Mouse (Mus musculus) left cerebral cortex, adult 2 months (tissue): Measurements from ENCODE around the gene Tmed1. TPM values are rescaled to one million over a fixed set of nuclear protein-coding genes. Genes with fewer than 3 reads are reported as not detected.
"Not testable (repeated sequence)": the region's sequence is repeated elsewhere in the genome, so short reads cannot be mapped to it uniquely, and the experiment has no call there.

Source experiments
- DNase-seq, 2 experiments: peaks; one replicate each; pipeline ENCODE4 v3.0.0; 2021 to 2022; ENCODE audit warnings: low spot score in 2 of 2, mixed read lengths in 1 of 2; ENCODE audit errors: extremely low spot score in 1 of 2
- H3K27ac ChIP-seq: fragments of 200-600 bp; 2 replicates; pipeline ENCODE4 v1.8.1; 2022
- H3K4me3 ChIP-seq: fragments of 200-600 bp; 2 replicates; pipeline ENCODE4 v1.8.1; 2022
- CTCF ChIP-seq: fragments of 200-600 bp; IDR thresholded peaks from 2 replicates; pipeline ENCODE4 v1.8.1; 2022; ENCODE audit warnings: antibody characterized with exemption, mild to moderate bottlenecking, moderate library complexity
- intact Hi-C: fragments of 180-260 bp; cut with DNase I; formaldehyde crosslinking; loops from one replicate; pipeline ENCODE4 v1.15.1; 2025
- total RNA-seq, 2 experiments: library from RNA; stranded (reverse); gene quantifications; 2 replicates each; pipeline ENCODE4 v1.2.3; 2021

The Tmed1 gene
- total RNA-seq, 2 experiments from 2014 or later: 13.1 to 13.9 TPM

DNA sequence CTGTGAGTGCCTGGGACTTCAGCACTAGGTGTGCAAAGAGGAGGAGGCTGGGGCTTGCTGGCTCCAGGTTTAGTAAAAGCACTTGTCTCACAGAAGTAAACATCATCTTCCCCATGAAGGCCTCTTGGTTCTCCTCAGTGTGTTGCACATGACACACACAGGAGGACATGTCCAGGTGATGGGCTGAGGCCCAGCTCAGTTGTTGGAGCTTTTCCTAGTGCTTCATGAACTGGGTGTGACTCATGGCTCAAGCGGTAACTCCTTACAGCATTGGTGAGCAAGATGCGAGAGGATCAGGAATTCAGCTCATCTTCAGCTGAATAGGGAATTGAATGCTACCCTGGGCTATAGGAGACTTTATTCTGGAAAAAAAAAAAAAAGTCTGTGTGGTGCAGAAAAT lies 12.4 kb downstream of the Tmed1 start:
- Histone ChIP-seq H3K4me3 (no peak overlapping the region), H3K27ac (no peak overlapping the region; the same call in 1 of the 2 replicates)
- no peak for TF ChIP-seq CTCF
- no peak for DNase-seq
- intact Hi-C loops: no loop called here

DNA sequence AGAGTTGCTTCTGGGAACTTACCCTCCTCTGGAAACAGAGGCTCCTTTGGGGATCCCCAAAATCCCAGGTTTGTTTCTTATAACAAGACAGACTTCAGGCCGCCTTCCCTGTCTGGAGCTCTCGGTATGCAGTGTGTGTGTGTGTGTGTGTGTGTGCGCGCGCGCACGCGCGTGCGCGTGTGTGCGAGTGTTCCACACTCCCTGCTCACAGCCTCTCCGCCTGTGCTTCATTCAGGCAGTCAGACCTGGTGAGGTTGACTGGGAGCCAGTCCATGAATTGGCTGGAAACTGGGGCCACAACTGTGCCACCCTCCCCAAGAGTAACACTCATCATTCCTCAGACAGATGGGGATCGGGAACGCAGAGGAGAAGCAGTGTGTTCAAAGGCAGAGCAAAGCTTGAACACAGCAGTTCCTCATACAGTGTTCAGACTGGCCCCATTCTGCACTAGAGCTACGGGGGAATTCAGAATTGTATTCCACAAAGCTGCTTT lies 13.0 kb downstream of the Tmed1 start:
- Histone ChIP-seq H3K4me3 (no peak overlapping the region), H3K27ac (no peak overlapping the region; the same call in 1 of the 2 replicates)
- TF ChIP-seq CTCF: no peak
- no peak for DNase-seq
- intact Hi-C loops: no loop called here

DNA sequence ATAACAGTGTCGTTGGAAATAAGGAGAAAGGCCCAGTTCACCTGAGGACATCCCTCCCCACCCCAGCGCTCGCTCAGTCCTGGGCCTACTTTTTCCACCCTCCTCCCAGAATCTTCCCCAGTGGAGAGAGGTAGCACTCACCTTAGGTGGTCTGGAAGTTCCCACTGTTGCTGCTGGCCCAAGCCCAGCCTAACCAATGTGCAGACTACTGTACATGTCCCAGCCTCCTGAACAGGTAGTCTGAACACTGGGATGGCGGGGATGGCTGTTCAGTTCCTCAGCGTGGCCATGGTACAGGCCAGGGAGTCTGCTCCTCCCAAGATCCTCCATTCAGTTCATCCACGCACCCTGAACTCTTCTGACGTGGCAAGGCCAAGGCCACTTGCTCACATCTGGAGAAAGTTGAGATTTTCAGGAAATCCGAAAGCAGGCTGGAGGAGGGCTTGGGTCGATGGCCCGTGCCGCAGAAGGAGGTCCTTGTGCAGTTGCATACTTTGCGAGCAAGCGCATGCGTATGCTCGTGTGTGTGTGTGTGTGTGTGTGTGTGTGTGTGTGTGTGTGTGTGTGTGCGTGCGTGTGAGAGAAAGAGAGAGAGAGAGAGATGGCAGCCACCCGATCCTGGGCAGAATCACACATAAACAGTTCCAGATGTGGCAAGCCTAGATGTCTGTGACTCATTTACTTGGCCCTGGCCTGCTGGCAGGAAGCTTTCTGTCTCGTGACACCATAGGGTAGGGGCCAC lies 13.6 kb downstream of the Tmed1 start:
- DNase-seq: no peak
- Histone ChIP-seq H3K27ac (no peak overlapping the region), H3K4me3 (no peak overlapping the region)
- TF ChIP-seq CTCF: no peak
- intact Hi-C loops: no loop called here

DNA sequence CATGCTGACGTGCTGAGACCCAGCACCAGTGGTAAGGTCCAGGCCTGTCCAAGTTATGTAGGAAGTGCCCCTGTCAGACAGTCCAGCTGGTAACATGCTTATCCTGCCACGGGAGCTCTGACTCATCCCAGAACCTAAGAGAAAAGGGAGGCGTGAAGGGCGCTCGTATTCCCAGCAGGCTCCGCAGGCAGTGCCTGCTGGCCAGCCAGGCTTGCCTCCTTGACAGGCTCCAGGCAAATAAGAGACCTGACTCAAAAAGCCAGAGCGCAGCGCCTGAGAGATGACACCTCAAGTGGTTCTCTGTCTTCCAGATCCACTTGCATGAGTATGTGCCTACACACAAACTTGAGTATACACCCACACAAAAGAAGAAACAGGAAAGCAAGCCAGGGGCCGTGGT lies 15.3 kb downstream of the Tmed1 start:
- no peak for DNase-seq
- peak overlapping the region; percentile 67 for H3K27ac ChIP-seq
- no peak for TF ChIP-seq CTCF
- H3K4me3 ChIP-seq: no peak overlapping the region
- intact Hi-C loops: no loop called here

DNA sequence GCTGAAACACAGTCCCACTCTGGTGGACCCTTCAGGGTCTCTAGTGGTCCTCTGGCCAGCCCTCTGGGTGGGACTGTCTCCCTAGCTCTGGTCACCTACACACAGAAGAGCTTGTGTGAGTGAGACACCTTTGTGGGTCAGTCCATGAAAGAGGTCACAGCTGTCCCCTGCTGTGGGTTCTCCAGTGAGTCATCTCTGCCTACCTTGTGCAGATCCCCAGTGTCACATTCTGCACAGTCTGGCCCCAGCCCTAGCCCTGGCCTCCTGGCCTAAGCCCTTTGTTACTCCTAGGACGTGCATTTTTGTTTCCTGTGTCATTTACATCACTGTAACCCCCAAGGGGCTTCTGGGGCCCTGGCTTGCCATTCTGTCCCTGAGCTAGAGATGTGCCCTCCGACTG lies 16.1 kb downstream of the Tmed1 start:
- peak overlapping the region; percentile 67 for H3K27ac ChIP-seq
- H3K4me3 ChIP-seq: no peak overlapping the region
- intact Hi-C loops: no loop called here
- no peak for TF ChIP-seq CTCF
- DNase-seq: no peak

DNA sequence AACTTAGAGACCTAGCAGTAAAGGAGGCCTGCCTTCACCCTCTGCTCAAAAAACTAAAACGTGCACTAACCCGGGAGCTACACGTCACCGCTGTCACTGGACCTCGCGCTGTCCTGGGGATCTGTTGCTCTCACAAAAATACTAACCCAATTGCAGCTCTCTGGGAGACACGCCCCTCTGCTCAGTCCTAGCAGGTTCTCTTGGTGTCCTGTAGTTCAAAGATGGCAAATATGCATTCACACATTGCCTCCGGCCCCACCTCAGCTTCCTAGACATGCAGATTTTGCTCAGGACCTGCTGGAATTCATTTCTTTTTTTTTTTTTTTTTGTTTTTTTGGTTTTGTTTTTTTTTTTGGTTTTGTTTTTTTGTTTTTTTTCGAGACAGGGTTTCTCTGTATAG lies 19.4 kb downstream of the Tmed1 start:
- Histone ChIP-seq H3K27ac (no peak overlapping the region), H3K4me3 (no peak overlapping the region)
- intact Hi-C loops: no loop called here
- TF ChIP-seq CTCF: no peak
- DNase-seq: no peak

DNA sequence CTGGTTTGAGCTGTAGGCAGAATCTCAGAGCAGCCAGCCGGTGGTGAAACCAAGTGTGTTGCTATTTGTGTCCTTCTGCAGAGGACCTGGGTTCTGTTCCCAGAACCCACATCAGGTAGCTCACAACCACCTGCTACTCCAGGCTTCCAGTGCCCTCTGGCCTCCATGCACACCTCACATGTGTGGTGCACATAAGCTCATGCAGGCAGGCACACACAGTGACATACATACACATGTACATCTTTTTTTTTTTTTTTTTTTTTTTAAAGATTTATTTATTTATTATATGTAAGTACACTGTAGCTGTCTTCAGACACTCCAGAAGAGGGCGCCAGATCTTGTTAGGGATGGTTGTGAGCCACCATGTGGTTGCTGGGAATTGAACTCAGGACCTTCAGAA lies 21.8 kb downstream of the Tmed1 start:
- DNase-seq, intact Hi-C loops, H3K27ac ChIP-seq, H3K4me3 ChIP-seq: not testable (repeated sequence)

DNA sequence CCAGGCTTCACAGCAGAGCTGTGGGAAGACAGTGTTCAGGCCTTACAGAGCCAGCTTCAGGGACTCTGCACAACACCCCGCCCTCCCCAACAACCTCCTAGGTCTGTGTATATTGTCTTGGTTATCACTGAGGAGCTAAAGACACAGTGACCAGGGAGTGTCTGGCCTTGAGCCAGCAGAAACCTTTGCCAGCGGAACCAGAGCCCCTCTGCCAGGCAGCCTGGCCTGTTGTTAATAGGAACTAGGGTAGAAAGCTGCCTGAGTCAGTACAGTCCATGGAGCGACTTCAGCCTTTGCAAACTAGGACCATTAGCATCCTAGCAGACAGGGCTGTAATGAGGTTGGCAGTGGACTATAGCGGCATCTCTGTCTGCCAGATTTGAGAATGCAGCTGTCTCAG lies 26.0 kb downstream of the Tmed1 start:
- intact Hi-C loops: no loop called here
- Histone ChIP-seq H3K4me3 (no peak overlapping the region), H3K27ac (no peak overlapping the region)
- DNase-seq: no peak
- no peak for TF ChIP-seq CTCF

DNA sequence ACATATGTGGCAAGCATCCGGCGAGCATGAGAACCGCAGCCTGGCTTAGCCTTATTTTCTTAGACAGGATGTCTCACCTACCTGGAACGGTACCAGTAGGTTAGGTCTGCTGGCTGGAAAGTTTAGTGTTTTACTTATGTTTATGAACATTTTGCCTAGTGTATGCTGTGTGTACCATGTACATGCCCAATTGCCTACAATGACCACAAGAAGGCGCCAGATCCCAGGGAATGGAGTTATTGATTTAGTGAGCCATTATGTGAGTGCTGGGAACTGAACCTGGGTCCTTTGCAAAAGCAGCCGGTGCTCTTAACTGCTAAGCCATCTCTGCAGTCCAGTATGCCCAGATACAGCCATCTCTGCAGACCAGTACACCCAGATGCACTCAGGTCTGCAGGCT lies 32.3 kb downstream of the Tmed1 start:
- Histone ChIP-seq H3K27ac (no peak overlapping the region), H3K4me3 (no peak overlapping the region)
- intact Hi-C loops: no loop called here
- TF ChIP-seq CTCF: no peak; the same call in 1 of the 2 replicates
- DNase-seq: no peak

DNA sequence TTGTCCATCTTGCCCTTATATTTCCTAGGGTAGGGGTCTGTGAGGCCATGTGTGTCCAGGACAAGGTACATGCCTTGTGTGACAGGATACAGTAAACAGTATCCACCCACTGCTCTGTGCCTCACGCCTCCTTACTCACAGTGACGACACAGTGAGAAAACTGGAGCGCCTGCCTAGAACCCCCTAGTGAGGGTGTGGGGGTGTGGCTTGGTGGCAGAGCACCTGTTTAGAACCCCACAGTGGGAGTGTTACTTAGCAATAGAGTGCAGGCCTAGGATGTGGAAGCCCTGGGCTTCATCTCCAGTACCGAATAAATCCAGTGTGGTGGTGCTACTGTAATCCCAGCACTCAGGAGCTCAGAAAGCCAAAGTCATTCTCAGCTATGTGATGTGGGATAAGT lies 37.1 kb downstream of the Tmed1 start:
- Histone ChIP-seq H3K27ac (peak overlapping the region; percentile 26; the same call in 1 of the 2 replicates), H3K4me3 (no peak overlapping the region)
- intact Hi-C loops: no loop called here
- DNase-seq: peak in 1 of 2 experiments; percentile 46
- TF ChIP-seq CTCF: no peak

DNA sequence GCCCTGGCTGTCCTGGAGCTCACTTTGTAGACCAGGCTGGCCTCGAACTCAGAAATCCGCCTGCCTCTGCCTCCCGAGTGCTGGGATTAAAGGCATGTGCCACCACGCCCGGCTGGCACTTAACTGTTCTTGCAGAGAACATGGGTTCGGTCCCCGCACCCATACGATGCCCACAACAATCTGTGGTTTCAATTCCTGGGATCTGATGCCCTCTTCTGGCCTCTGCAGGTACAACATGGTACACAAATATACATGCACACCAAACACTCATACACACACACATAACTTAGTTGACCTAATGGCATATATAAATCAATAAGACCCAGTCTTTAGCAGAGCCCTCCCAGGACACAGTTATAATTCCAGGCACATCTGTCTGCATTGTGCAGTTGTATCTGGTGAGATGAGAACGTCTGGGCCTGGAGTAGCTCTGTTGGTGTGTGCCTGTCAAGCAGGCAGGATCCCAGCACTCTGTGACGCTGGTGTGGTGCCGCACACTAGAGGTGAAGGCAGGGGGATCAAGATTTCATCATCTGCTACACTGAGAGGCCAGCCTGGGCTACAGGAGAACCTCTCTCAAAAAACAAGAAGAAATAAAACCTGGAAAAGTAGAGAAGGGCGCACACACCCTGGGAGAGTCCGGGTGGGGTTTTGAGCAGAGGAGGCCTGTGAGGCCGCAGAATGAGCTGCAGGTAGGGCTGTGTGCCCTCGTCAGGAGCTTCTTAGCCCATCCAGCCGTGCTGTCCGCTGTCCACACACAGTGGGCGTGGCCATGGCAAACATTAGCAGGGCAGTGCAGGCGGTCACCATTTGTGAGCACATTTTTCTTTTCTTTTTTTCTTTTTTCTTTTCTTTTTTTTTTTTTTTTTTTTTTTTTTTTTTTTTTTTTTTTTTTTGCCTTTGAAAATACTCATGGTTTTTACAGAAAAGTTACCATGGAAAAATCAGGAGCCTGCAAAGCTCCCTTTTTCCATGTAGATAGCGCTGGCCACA lies 40.7 kb downstream of the Tmed1 start:
- no peak overlapping the region for H3K4me3 ChIP-seq
- intact Hi-C loops: loop anchor here (1.0 to 2.0 kb wide), 2 partner anchors 59 to 103 kb away; partner anchors contain the start of gene Qtrt1
- no peak overlapping the region for H3K27ac ChIP-seq
- peak in 1 of 2 experiments; percentile 48 for DNase-seq
- TF ChIP-seq CTCF: peak; percentile 71

DNA sequence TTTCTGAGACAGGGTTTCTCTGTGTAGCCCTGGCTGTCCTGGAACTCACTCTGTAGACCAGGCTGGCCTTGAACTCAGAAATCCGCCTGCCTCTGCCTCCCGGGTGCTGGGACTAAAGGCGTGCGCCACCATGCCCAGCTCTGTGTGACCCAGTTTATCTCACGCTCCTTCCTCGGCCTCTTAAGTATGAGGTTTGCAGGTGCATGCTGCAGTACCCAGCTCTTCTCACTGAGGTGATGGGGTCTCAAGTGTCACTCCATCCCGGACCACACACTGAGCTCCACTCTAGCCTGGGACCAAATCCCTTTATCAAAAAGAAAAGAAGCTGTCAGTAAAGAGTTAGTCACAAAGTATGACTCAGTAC lies 45.5 kb downstream of the Tmed1 start:
- intact Hi-C loops: loop anchor here (5.0 kb wide), 1 partner anchor 37 kb away; no protein-coding TSS in a partner anchor
- not testable (repeated sequence) for H3K27ac ChIP-seq, DNase-seq, H3K4me3 ChIP-seq
